Mouse (Mus musculus): Measurements from ENCODE around the gene Abcc2. TPM values are rescaled to one million over a fixed set of nuclear protein-coding genes. Genes with fewer than 3 reads are reported as not detected.

The Abcc2 gene
- total and polyA plus RNA-seq, 2 experiments, result 298 to 488 TPM

DNA sequence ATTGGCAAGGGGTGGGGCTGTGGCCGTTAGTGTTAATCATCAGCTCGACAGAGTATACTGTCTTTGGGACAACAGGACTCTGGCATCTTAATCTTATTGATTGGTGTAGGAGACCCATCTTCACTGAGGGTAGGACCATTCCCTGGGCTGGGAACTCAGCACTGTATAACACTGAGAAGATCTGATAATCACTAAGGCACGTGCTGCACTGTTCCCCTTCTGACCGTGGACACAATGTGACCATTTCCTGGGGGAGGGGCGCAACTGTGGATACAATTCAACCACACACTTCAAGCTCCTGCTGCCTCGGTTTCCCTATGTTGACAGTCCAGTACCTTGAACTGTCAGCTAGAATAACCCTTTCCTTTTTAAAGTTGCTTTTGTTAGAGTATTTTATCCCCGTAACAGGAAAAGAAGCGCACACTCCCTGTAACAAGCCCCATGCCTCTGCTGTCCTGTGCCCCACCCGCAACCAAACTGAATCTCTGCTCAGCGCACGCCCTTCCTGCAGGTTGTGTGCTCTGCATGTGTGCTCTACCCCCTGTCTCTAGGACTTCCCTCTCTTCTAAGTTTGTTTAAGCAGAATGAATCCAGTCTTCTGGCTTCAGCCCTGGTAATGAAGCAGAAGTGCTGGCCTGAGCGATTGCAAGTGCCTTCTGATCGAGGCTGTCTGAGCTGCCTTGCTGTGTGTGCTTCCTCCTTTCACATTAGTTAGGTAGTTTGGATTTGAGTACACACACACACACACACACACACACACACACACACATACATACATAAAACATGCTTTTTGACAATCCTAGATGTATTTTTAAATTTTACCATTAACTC lies 102.9 kb downstream of the Abcc2 start:
- H3K4me3 ChIP-seq (ENCODE audit: insufficient read depth, low read depth, low read length), result no peak overlapping the region
- peaks cover 24% of the 10 kb centered on the region for H3K4me1 ChIP-seq (ENCODE audit: control insufficient read depth, insufficient read depth, low read length)
- no peak overlapping the region for H3K27ac ChIP-seq (replicated peaks; ENCODE audit: insufficient read depth, low read depth, low read length)
- peaks cover 5% of the 10 kb centered on the region; the same call in 1 of the 2 replicates for H3K36me3 ChIP-seq (ENCODE audit: control insufficient read depth, insufficient read depth, low read length)
- peak; percentile 49 for DNase-seq (ENCODE audit: extremely low read depth, low read depth, low spot score)
- peaks cover 70% of the 10 kb centered on the region for H3K79me2 ChIP-seq (ENCODE audit: control insufficient read depth, insufficient read depth, low read length)
- TF ChIP-seq POLR2A (IDR thresholded peaks at IDR 0.05; ENCODE audit: extremely low read depth, insufficient read depth, low read length) (no peak), CTCF (IDR thresholded peaks at IDR 0.05; ENCODE audit: low read depth, low read length) (no peak)
- H3K9ac ChIP-seq (ENCODE audit: low read depth, low read length), result no peak overlapping the region
- no peaks in the 10 kb centered on the region for H3K27me3 ChIP-seq (ENCODE audit: control insufficient read depth, insufficient read depth, low read length)
- WGBS, result 28% methylated on average over 13 of the region's 13 CpGs

- DNase-seq (ENCODE audit: extremely low read depth, low read depth, low spot score), result peak; percentile 52
- peak overlapping the region; percentile 96 for H3K27ac ChIP-seq (replicated peaks; ENCODE audit: insufficient read depth, low read depth, low read length)
- H3K27me3 ChIP-seq (ENCODE audit: control insufficient read depth, insufficient read depth, low read length), result no peaks in the 10 kb centered on the region
- peaks cover 5% of the 10 kb centered on the region; the same call in 1 of the 2 replicates for H3K36me3 ChIP-seq (ENCODE audit: control insufficient read depth, insufficient read depth, low read length)
- WGBS, result 47% methylated on average over 12 of the region's 12 CpGs
- H3K4me1 ChIP-seq (ENCODE audit: control insufficient read depth, insufficient read depth, low read length), result peaks cover 21% of the 10 kb centered on the region
- peaks cover 60% of the 10 kb centered on the region; the same call in 1 of the 2 replicates for H3K79me2 ChIP-seq (ENCODE audit: control insufficient read depth, insufficient read depth, low read length)
- TF ChIP-seq CTCF (IDR thresholded peaks at IDR 0.05; ENCODE audit: low read depth, low read length) (no peak), POLR2A (IDR thresholded peaks at IDR 0.05; ENCODE audit: extremely low read depth, insufficient read depth, low read length) (no peak)
- peak overlapping the region; percentile 79 for H3K4me3 ChIP-seq (ENCODE audit: insufficient read depth, low read depth, low read length)
- peak overlapping the region; percentile 72 for H3K9ac ChIP-seq (ENCODE audit: low read depth, low read length)
Observed at GRCm38 (mm10) chr19:43886371-43887099, 104.5 kb downstream of the Abcc2 start.

- Histone ChIP-seq H3K79me2 (ENCODE audit: control insufficient read depth, insufficient read depth, low read length) (peaks cover 56% of the 10 kb centered on the region; the same call in 1 of the 2 replicates), H3K27ac (replicated peaks; ENCODE audit: insufficient read depth, low read depth, low read length) (peak overlapping the region; percentile 96), H3K9ac (ENCODE audit: low read depth, low read length) (peak overlapping the region; percentile 72), H3K27me3 (ENCODE audit: control insufficient read depth, insufficient read depth, low read length) (no peaks in the 10 kb centered on the region), H3K36me3 (ENCODE audit: control insufficient read depth, insufficient read depth, low read length) (0 out of 2 replicates have a peak, but pooled peaks cover 3% of the 10 kb centered on the region), H3K4me1 (ENCODE audit: control insufficient read depth, insufficient read depth, low read length) (peaks cover 21% of the 10 kb centered on the region), H3K4me3 (ENCODE audit: insufficient read depth, low read depth, low read length) (peak overlapping the region; percentile 79)
- TF ChIP-seq POLR2A (IDR thresholded peaks at IDR 0.05; ENCODE audit: extremely low read depth, insufficient read depth, low read length) (no peak), CTCF (IDR thresholded peaks at IDR 0.05; ENCODE audit: low read depth, low read length) (peak; percentile 23; the same call in 1 of the 2 replicates)
- 64% methylated on average over 5 of the region's 5 CpGs for WGBS
- peak; percentile 68 for DNase-seq (ENCODE audit: extremely low read depth, low read depth, low spot score)
Observed at GRCm38 (mm10) chr19:43887242-43887641, 105.2 kb downstream of the Abcc2 start.

DNA sequence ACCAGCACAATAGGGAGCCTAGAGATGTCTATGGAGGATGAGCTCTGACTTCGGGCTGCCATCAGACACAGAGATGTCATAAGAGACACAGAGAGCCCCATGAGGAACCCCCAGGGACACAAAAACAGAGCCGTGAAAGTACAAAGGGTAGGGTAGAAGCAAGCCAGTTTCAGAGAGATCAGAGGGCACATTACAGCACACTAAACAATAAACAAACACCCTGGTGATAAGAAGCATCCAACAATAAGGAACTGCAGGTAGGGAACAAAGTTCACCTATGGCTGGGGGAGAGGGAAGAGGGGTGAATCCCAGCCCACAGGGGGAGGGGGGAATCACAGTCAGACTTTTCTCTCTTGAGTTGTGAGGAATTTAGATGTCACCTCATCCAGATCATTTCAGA lies 105.7 kb downstream of the Abcc2 start:
- Histone ChIP-seq H3K9ac (ENCODE audit: low read depth, low read length) (peak overlapping the region; percentile 62), H3K4me3 (ENCODE audit: insufficient read depth, low read depth, low read length) (peak overlapping the region; percentile 79)
- WGBS, result 23% methylated on average over 2 of the region's 2 CpGs

More for the DNA sequence above, 105.7 kb downstream of the Abcc2 start:
- DNase-seq (ENCODE audit: extremely low read depth, low read depth, low spot score), result peak; percentile 95
- Histone ChIP-seq H3K36me3 (ENCODE audit: control insufficient read depth, insufficient read depth, low read length) (0 out of 2 replicates have a peak, but pooled peaks cover 3% of the 10 kb centered on the region), H3K27me3 (ENCODE audit: control insufficient read depth, insufficient read depth, low read length) (no peaks in the 10 kb centered on the region), H3K79me2 (ENCODE audit: control insufficient read depth, insufficient read depth, low read length) (peaks cover 58% of the 10 kb centered on the region), H3K4me1 (ENCODE audit: control insufficient read depth, insufficient read depth, low read length) (peaks cover 21% of the 10 kb centered on the region), H3K27ac (replicated peaks; ENCODE audit: insufficient read depth, low read depth, low read length) (peak overlapping the region; percentile 96)
- TF ChIP-seq POLR2A (IDR thresholded peaks at IDR 0.05; ENCODE audit: extremely low read depth, insufficient read depth, low read length) (no peak), CTCF (IDR thresholded peaks at IDR 0.05; ENCODE audit: low read depth, low read length) (no peak)

Other genes starting within 250 kb of the Abcc2 start
- gene Nkx2-3, start 169.9 kb upstream of the Abcc2 start, total RNA-seq (2014; rRNA removed), result not detected in 2 replicates
- 0.05 TPM in 1 of 2 replicates, not detected in the other for gene Nkx2-3, start 169.9 kb upstream of the Abcc2 start, polyA plus RNA-seq (2012; rRNA removed)
- 18.2 and 20.5 TPM in 2 replicates for gene Slc25a28, start 107.3 kb upstream of the Abcc2 start, total RNA-seq (2014; rRNA removed)
- 33.9 and 43.0 TPM in 2 replicates for gene Slc25a28, start 107.3 kb upstream of the Abcc2 start, polyA plus RNA-seq (2012; rRNA removed)
- gene Entpd7, start 92.5 kb upstream of the Abcc2 start, total RNA-seq (2014; rRNA removed), result 1.5 TPM in 2 replicates
- gene Entpd7, start 92.5 kb upstream of the Abcc2 start, polyA plus RNA-seq (2012; rRNA removed), result 2.0 TPM in 2 replicates
- gene Cutc, start 29.2 kb upstream of the Abcc2 start, total RNA-seq (2014; rRNA removed), result 17.0 and 17.8 TPM in 2 replicates
- 7.5 and 7.9 TPM in 2 replicates for gene Cutc, start 29.2 kb upstream of the Abcc2 start, polyA plus RNA-seq (2012; rRNA removed)
- 9.2 and 10.2 TPM in 2 replicates for gene Cox15, start 29.2 kb upstream of the Abcc2 start, total RNA-seq (2014; rRNA removed)
- 10.6 and 10.9 TPM in 2 replicates for gene Cox15, start 29.2 kb upstream of the Abcc2 start, polyA plus RNA-seq (2012; rRNA removed)
- gene Dnmbp, start 158.0 kb downstream of the Abcc2 start, total RNA-seq (2014; rRNA removed), result 23.3 and 24.7 TPM in 2 replicates
- gene Dnmbp, start 158.0 kb downstream of the Abcc2 start, polyA plus RNA-seq (2012; rRNA removed), result 15.5 and 15.6 TPM in 2 replicates
- 215 and 272 TPM in 2 replicates for gene Cpn1, start 204.4 kb downstream of the Abcc2 start, total RNA-seq (2014; rRNA removed)
- gene Cpn1, start 204.4 kb downstream of the Abcc2 start, polyA plus RNA-seq (2012; rRNA removed), result 336 and 360 TPM in 2 replicates
- gene Cyp2c23, start 247.0 kb downstream of the Abcc2 start, total RNA-seq (2014; rRNA removed), result 233 and 351 TPM in 2 replicates
- gene Cyp2c23, start 247.0 kb downstream of the Abcc2 start, polyA plus RNA-seq (2012; rRNA removed), result 200 and 262 TPM in 2 replicates

Measured in liver, adult 2 months (tissue).